Mouse (Mus musculus) cerebellum, postnatal 10 days (tissue): ENCODE measurements around the gene Phf12.

Source experiments
- DNase-seq, 2 experiments: peaks; one replicate each; pipeline ENCODE4 v3.0.0; 2021; ENCODE audit warnings: mixed read lengths in 2 of 2

Gene Phf12

DNA sequence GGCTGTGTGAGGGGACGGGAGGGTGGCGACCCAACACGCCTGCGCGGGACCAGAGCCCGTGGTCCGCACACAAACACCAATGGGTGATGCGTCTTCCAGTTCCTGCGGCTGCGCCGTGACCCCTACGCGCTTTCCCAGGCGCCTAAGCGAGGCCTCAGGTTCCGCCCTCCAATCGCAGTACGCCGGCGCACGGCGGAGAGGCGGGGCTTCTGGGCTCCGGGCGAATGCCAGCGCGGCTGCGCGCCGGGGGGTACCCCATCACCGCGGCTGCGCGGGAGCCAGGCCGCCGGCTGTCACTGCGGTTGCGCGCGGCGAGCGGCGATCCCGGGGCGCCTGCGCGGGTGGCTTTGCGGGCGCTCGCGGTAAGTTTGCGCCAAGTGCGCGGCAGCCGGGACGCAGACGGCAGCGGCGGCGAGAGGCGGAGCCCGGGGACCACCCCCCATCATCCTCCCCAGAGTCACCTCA is at the start of gene Phf12:
Phf12 (plus strand) TSS at position 314 of the 465 bp plus-strand sequence.
- DNase-seq: peak; percentile 99 to 100

DNA sequence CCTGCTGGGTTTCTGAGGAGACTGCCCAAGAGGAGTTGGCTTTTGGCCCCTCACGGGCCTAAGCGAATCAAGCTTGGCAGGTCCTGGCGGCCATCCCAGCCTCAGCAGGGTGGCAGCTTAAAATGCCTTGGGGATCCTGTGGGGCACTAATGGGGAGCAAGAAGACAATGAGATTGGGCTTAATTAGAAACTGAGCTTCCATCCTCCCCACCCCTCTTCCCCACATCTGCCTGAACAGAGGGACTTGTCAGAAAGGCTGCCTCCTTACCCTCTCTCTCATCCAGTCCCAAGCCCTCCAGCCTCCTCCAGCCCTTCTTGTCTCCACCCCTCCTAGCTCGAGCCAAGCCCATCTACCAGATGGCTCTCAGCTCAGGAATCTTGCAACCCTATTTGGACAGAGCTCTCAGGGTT is 48.4 kb upstream of the Phf12 start:
- DNase-seq: peak; percentile 90 to 92

DNA sequence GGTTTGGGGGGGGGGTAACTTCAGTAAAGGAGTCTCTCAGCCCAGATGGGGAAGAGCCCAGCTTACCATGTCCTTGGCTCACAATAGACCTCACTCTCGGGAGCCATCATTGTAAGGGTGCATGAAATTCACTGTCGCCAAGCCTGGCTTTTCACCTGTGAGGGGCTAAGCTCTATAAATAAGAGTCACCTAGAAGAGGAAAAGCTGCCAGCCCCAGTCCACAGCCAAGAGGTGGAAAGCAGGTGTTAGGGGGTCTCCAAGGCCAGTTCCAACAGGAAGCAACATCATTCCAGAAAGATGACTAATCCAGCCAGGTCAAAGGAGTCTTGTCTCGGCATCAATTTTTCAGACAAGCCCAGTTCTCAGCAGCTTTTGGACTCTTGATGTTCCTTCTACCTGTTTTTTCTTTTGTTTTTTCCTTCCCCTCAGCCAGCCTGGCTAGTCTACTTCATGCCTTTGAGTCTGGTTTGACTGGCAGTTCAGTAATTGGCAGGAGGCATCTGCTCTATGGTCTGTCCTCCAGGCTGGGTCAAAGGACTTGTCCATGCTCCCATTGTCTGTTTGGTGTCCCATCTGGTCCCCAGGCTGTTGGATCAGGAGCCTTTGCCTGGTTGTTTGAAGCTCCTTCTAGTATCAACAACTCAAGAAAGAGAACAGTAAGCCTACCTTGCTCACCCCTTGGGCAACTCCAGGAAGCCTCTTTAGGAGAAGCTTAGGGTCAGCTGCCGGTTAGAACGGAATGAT is 47.8 kb upstream of the Phf12 start:
- peak; percentile 66 to 67 for DNase-seq

DNA sequence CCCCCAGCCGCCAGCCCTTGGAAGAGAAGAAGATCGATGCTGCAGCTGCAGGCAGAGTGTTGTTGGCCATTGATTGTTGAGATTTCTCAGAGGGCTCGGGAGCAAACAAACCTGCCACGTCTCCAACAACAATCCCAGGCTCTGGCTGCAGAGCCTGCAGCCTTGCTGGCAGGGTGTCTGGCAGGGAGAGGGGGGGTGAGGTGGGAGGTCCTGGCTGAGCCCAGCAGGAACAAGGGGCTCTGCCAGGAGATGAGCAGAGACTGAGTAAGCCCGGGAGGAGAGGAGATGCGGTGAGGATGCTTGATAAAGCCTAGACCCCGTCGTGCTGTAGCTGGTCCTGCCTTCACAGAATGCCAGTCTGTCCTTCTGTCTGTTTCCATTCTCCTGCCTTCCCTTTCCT is 45.7 kb upstream of the Phf12 start:
- DNase-seq: peak; percentile 75 to 90

DNA sequence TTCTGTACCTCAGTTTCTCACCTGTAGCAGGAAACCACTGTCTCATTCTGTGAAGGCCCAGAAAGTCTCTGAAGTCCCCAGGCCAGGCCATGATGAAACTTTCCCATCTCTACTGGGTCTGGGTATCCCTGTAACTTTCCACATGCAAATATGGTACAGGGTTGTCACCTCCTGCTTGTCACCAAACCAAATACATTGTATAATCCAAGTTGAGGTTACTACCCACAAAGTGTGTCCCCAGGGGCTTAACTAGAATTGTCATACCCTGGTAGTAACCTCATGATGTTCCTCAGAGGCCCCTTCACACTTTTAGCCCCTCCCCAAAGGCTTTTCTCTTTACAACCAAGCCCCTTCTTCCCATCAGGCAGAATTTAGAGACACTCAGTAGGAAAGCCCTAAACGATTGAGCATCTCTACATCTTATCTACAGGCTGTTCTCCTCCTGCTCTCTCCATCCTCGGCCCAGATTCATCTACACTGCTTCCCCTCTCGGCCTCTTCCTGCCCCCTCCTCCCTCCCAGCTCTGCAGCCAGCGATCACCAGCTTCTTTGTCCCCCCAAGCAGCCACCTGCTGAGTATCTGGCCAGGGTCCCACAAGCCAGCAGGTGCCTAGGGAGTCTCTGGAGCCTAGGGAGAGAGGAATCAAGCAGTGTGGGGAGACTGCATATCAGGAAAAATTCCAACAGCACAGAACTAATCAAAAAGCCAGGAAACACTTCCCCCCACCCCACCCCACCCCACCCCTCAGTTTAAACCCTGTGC is 44.7 kb upstream of the Phf12 start:
- peak in 1 of 2 experiments; percentile 67 for DNase-seq

DNA sequence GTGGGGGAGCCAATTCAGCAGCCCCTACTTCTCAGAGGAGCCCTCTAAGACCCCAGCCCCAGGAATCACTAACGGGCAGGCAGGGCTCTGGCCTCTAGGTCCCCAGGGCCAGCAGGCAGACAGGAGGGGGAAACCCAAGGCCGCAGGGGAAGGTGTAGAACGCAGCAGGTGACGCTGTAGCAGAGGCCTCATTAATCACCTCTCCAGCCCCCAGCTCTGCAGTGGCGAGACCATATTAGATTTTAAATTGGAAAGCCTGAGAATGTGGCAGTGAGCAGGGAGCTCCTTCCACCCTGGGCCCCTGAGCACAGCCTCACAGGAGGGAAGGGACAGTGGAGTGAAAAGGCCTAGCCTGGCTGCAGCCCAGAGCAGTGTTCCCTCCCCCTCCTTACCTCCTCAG is 40.3 kb upstream of the Phf12 start:
- DNase-seq: peak in 1 of 2 experiments; percentile 29

DNA sequence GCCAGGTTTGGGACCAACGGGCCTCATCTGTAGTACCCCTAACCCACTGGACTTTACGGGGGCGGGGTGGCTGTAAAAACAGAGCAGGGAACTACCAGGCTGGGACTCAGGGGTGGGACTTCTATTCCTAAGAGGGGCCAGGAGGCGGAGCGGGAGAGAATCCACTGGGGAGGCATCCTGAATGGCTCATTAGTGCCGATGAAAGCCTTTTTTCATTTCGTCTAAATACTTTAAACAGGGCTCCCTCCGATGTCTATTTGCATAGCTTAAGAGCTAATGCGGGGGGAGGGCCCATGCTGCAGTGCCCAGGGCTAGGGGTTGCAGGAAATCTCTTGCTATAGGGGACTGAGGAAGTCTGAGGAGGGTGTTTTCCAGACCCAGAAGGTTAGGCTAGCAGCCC is 34.7 kb upstream of the Phf12 start:
- no peak for DNase-seq

DNA sequence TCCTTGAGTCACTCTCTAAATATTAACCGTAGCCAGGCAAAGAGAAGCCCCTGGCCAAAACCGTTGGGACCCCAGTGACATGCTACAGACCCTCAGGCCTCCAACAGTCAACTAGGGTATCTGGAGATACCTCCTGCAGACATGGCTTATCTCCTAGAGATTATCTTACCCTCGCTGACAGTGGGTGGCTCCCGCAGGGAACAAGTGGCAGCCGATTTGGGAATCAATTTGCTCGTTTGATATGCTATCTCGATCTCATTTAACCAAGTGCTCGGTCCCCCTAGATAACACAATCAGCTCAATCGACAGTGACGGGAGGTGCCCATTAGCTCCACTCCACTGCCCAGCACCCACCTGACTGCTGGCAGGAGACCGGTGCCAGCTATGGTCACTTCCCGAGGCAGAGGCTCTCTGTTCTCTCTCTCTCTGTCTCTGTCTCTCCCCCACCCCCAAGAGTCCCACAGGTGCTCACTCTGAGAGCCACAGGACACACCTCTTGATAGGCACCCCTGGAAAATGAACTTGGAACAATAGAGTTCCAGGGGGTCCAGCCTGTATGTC is 32.3 kb upstream of the Phf12 start:
- DNase-seq: peak; percentile 72 to 74

DNA sequence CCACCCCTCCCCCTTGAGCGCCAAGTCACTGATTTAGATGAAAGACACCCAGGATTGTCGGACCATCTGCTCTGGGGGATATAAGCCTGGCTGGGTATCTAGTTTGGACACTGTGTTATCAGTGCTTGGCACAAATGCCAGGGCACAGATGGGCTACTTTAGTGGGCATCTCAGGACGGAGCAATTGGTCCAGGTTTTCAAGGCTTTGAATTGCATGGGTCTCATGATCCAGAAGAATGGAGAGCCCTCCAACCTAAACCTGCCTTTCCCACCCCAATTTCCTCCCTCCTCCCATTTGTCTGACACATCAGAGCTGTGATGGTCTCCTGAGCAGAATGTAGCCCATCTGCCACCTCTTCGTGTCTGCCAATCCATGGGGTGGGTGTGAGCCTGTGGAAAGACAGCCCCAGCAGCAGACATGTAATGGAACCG is 31.7 kb upstream of the Phf12 start:
- DNase-seq: peak; percentile 94 to 96

DNA sequence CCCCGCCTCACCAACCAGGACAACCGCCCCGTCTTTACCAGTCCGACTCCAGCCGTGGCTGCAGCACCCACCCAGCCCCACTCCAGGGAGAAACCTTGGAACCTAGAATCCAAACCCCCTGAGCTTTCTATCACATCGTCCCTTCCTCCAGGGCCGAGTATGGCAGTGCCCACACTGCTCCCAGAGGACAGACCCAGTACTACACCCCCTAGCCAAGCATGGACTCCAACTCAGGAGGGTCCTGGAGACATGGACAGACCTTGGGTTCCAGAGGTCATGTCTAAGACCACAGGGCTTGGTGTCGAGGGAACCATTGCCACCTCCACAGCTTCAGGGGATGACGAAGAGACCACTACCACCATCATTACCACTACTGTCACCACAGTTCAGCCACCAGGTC is 28.9 kb upstream of the Phf12 start:
- DNase-seq: peak; percentile 66 to 78

DNA sequence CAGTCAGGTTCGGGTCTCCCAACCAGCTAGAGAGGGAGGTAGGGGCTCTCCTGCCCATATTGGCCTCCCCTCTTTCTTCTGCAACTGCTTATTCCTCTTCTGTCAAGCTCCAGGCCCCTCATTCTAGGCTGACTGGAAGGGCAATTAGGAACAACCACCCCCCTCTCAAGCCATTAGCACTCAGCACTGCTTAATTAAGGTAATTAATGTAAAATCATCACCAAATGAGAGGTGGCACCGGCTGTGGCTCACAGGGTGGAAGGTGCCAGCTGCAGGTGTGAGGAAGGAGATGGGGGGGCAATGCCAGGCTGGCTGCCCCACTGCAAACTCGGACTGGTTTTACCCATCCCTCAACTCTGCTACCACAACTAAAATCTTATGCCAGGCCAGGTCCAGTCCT is 26.1 kb upstream of the Phf12 start:
- no peak for DNase-seq

DNA sequence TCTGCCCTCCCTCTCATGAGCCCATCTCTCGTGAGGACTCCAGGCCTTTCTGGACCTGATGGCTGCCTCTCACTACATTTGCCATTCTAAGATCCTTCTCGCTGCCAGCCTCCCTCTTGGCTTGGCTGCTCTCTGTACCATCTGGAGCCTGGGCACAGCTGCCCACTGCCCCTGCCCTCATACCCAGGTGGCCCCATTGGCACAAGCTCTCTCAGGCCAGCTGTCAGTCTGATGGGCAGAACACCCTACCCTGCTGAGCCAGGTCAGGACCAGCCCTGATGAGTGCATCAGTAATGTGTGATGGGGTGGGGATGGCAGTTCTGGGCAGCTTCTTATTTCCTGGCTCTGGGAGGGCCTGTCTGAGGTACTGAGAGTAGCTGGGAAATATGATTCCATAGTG is 24.3 kb upstream of the Phf12 start:
- peak; percentile 93 to 96 for DNase-seq

DNA sequence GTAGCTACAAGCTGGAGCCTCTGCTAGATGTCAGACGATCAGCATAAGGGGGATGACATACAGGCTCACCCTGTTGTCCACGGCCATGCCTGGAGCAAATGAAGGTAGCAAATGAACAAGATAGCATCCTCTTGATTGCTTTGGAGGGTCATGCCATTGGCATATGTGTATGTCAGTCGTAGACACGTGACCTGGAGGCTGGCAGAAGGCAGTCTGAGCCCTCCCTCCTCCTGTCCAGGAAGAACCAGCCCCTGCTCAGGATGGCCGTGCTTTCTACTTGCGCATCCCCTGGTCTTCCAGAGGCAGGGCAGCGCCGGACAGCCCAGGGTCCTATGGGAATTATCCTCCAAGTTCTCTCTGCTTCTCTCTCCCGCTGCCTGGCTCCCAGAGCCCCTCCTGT is 23.6 kb upstream of the Phf12 start:
- DNase-seq: peak; percentile 63 to 65

DNA sequence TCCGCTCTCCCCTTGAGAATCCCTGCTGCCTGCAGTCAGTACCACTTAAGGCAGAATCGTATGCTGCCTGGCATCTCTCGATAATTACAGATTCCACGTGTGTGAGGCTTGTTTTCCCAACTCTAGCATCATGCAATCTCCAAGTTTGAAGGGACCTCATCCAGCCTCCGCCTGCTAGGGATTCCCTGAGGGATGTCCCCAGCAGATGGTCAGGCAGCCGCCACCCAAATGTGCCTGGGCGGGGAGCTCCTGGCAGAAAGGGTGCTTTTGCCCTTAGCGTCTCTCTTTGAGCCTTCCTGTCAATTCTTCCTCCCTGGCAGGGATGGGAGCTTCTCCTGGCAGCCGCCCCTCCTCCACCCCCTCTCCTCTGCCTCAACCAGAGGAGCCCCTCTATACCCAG is 22.4 kb upstream of the Phf12 start:
- DNase-seq: peak; percentile 65 to 71

DNA sequence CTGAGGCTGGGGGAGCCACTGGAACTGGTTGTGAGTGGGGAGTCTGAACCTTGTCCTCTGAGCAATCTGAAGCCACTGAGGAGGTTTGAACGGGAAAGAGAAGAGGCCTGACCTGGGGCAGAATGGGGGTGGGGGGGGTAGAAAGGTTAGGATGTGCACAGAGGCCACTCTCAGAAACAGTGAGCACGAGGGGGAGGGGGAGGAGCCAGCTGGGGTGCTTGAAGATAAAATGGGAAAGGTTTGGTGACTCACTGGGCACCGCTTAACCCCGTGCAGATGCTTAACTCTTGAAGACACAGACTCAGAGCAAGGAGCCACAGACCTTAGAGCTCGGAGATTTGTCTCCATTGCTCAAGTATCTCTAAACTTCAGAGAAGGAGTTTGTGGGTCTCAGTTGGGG is 21.7 kb upstream of the Phf12 start:
- no peak for DNase-seq

DNA sequence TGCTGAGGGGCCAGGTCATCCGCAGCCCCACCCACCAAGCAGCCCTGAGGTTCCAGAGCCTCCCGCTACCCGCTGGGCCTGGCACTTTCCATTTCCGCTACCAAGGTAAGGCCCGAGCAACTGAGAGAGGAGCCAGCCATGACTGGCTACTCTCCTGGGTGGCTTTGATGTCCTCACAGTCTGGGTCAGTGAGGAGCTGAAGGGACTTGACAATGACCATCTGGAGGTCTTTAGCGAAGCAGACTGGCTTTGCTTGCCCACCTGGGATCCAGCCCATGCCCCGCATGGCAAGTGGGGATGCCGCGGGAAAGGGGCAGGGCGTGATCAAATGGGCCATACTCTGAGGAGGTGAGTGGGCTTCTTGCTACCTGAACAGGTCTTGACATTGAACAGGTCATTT is 19.6 kb upstream of the Phf12 start:
- peak; percentile 73 to 78 for DNase-seq

DNA sequence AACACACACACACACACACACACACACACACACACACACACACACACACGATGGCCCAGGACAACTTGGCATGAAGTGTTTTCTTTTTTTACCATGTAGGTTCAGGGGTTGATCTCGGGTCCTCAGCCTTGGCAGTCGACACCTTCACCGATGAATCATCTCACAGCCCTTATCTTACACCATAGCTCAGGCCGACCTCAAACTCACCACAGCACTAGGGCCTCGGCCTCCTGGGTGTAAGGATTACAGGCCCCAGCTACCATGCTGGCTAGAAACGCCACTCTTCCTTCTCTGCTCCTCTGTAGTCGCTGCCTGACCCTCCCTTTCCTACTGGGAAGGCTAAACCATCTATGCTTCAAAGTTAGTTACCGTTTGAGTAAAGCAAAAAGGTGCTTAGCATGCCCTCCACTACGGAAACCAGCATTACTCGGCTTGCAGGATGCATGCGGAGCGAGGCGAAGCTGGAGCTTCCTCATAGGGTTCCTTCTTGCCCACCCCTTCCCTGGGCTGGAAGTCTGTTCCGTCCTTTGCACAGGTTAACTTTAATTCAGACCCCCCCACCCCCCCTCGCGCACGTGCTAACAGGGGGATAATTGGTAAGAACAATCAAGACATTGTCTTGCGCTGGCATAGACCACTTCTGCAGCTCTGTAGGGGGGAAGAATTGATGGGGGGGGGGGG is 18.0 kb upstream of the Phf12 start:
- no peak for DNase-seq

DNA sequence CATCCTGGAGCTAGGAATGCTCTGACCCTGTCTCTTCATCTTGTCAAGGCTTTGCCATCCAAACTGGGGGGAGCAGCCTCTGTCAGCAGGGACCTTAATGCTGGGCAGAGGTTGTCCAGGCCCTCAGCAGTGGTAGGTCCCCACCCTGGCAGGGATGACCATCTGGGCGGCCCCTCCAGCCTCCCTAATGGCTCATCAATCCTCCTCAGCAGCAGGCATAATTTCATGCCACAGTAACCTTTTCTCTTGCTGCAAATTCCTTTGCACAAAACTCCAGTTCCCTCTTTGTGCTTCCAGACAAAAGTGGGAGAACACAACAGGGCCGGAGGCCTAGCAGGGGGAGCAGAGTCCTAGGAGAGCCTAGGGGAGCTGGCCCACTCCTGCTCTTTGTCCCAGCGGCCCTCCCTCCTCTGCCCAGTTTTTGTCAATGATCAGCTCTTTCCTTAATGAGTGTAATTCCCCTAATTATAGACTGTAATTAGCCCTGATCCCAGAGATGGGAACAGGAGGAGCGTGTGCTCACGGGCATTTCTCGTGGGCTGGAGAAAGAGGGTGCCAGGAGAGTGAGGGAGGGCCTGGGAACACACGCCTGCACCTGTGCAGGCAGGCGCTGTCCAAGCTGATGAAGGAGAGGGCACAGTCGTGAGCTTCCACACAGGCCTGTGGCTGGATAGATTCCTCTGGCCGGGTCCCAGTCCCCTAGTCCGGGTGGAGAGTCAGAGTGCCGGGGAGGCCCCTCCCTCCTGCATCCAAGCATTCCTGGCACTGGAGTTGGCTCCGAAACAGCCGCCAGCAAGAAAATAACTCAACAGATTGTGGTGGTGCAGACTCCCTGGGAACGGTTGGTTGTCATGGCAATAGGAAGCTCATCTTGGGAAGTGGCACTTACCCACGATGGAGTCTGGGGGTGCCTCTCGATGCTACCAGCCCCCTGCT is 17.2 kb upstream of the Phf12 start:
- peak; percentile 96 to 97 for DNase-seq

DNA sequence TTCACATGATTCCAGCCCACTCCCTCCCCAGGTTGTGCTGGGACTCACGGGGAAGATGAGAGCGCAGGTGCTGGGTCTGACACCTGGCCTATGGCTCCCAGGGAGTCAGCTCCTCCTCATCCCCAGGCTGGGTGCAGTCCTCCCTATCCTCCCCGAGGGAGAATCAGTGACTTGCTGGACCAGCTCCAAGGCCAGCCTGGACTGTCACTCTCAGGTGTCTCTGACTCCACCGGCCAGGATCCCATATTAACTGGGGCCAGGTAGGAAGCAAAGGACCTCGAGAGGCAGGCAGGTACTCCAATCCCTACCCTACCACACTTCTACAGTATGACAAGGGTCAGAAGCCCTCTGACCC is 16.5 kb upstream of the Phf12 start:
- DNase-seq: peak; percentile 78 to 80

DNA sequence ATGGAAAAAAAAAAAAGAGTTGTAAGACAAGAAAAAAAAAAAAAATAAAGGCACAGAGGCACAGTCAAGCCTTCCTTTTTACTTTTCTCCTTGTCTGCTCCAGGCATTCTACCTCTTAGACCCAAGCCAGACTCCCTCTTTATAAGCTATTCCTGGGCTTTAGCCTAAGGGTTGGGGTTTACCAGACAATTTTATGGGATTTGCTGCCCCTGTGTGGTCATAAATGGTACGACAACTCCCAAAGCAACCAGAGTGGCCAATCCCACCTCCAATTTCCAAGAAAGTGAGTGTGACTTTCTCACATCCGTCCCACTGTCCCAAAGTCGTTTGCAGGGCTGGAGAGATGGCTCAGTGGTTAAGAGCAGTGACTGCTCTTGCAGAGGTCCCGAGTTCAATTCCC is 15.4 kb upstream of the Phf12 start:
- DNase-seq: peak; percentile 90 to 93

DNA sequence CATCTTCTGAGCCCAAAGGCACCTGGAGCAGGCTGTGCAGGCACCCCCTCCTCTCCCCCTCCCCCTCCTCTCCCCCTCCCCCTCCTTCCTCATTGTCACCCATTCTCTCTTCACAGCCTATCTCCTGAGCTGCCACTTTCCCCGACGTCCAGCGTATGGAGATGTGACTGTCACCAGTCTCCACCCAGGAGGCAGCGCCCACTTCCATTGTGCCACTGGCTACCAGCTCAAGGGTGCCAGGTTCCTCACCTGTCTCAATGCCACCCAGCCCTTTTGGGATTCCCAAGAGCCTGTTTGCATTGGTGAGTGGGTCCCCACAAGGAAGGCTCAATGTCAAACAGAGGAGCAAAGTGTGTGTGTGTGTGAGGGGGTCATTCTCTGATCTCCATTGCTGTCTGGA is 13.8 kb upstream of the Phf12 start:
- peak in 1 of 2 experiments; percentile 15 for DNase-seq

DNA sequence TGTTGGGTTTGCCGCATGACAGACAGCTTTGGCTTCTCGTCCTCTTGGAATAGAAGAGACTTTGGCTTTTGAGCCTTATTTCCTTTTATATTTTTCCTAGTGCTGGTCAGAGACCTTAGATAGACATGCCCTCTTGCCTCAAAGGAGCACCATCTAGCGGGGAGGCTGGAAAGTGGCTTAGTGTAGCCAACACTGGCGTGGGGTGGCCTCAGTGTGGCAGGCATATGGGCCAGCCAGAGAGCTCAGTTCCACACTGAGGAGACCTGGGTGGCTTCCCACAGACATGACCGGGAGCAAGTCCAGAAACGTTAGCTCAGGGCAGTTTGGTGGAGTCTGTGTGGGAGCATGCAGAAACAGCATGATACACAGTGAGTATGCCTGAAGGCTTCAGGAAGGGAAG is 11.8 kb upstream of the Phf12 start:
- DNase-seq: peak in 1 of 2 experiments; percentile 65
